Mouse (Mus musculus): Measurements from ENCODE around the gene Ptprk.

The Ptprk gene

DNA sequence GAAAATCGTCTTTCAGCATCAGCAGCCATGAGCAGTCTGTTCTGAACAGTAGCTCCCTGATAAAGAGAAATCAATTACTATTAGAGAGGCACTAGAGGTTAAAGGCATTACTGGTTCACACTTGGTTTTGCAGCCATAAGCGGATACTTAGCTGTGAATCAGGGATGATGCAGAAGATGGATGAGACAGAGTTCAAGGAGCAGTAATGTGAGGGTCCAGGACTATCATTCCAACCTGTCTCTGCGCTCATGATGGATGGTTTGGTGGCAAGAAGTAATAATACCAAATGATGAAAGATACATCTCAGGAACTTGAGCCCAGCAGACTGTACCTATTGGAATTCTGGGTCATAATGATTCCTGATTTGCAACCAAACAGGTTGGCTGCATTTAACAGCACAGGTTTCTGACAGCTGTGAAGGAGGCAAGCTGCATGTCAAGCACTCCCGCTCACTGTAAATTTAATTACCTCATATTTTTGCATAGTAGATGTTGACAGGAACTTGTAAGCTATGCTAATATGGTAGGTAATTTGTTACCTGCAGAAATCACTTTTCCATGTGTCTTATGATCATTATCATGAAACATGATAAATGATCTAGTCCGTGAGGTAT lies 291.6 kb downstream of the Ptprk start:
- in situ Hi-C loops (cut with MboI; ENCODE audit: low pct_unique_long_range_greater_than_20kb in 1 of 2, low sequenced_read_pairs in 2 of 2, unreplicated experiment in 1 of 2): no loop called here

- in situ Hi-C loops (cut with MboI; ENCODE audit: low pct_unique_long_range_greater_than_20kb in 1 of 2, low sequenced_read_pairs in 2 of 2, unreplicated experiment in 1 of 2): no loop called here
Measured at GRCm38 (mm10) chr10:28369808-28370207, 295.2 kb downstream of the Ptprk start.

DNA sequence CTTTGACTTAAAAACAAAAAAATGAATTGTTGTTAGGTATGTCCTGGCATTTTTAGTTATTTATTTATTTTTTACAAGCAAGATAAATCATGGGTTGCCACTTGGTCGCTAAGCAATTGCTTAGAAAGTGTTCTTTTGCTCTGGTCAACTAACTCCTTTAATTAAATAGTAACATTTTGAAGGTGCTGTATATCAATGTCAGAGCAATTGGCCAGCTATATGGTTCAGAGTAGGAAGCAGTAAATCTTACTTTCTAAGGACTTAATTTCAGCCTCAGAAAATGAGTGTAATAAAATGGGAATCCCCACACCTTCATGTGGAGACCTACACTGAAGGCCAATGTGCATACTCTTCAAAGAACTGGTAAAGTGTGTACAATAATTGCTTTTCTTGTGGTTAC lies 300.3 kb downstream of the Ptprk start:
- in situ Hi-C loops (cut with MboI; ENCODE audit: low pct_unique_long_range_greater_than_20kb in 1 of 2, low sequenced_read_pairs in 2 of 2, unreplicated experiment in 1 of 2): no loop called here

GRCm38 (mm10) chr10:28379752-28380488 lies 305.3 kb downstream of the Ptprk start:
- in situ Hi-C loops (cut with MboI; ENCODE audit: low pct_unique_long_range_greater_than_20kb in 1 of 2, low sequenced_read_pairs in 2 of 2, unreplicated experiment in 1 of 2): no loop called here

DNA sequence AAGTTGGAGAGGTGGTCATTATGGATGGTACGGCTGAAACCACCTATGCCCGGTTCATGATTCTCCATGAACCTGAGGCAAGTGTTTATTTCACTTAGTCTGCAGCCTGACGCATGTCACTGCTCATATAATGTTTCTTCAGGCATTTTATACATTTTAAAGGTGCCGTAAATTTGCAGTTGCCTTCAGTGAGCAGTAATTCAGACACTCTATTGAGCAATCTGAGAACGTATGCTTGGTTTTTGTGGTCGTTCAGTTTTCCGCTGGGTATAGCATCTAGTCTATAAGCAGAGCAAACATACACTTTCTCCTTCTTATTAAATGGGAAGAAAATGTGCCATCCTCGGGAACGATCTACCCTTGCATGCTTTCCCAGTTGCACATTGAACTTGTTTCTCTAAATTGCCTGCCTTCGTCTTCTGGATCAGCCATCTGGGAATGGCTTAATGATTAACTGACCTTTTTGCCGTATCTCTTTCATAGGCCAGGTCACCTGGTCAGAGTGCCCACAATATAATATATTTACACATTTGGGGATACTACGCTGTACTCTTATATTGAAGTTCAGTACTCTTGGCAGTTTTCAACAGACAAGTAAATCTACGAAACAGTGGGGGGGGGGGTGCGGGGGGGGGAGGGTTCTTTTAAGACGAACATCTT lies 313.1 kb downstream of the Ptprk start:
- in situ Hi-C loops (cut with MboI; ENCODE audit: low pct_unique_long_range_greater_than_20kb in 1 of 2, low sequenced_read_pairs in 2 of 2, unreplicated experiment in 1 of 2): no loop called here

DNA sequence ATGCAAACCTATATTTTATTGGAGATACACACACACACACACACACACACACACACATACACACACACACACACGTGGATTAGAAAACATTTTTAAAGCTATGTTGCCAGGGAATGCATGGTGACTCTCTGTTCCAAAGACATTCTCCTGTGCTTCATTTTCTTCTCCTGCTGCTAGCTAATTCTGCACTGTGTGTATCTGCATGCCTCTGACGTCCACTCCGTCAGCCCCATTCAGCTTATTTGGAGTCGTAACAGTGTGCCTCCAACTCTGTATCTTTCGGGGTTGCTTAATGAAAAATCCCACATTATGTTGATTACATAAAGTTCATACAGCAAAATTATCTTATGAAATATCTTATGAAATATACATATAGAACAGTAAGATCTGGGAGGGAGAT lies 316.5 kb downstream of the Ptprk start:
- in situ Hi-C loops (cut with MboI; ENCODE audit: low pct_unique_long_range_greater_than_20kb in 1 of 2, low sequenced_read_pairs in 2 of 2, unreplicated experiment in 1 of 2): no loop called here

GRCm38 (mm10) chr10:28395610-28396519 lies 321.2 kb downstream of the Ptprk start:
- in situ Hi-C loops (cut with MboI; ENCODE audit: low pct_unique_long_range_greater_than_20kb in 1 of 2, low sequenced_read_pairs in 2 of 2, unreplicated experiment in 1 of 2): no loop called here

GRCm38 (mm10) chr10:28396520-28396915 lies 321.9 kb downstream of the Ptprk start:
- in situ Hi-C loops (cut with MboI; ENCODE audit: low pct_unique_long_range_greater_than_20kb in 1 of 2, low sequenced_read_pairs in 2 of 2, unreplicated experiment in 1 of 2): no loop called here

DNA sequence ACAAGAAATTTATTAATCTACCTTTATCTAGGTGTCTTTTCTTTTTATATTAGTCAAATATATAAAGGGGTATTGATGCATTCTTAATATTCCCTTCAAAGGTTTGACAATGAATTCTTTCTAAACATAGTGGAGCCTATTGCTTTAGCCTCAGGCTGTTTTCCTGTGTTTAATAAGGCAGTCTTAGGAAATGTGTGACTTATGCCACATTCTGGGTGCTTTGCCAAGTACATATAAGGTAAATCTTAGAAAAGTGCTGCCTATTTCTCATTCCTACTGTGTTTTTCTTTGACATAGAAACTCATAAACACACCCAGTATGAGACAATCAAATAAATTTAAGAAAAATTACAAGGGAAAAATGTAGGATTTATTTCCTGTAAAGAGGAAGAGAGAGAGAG lies 327.2 kb downstream of the Ptprk start:
- in situ Hi-C loops (cut with MboI; ENCODE audit: low pct_unique_long_range_greater_than_20kb in 1 of 2, low sequenced_read_pairs in 2 of 2, unreplicated experiment in 1 of 2): no loop called here

DNA sequence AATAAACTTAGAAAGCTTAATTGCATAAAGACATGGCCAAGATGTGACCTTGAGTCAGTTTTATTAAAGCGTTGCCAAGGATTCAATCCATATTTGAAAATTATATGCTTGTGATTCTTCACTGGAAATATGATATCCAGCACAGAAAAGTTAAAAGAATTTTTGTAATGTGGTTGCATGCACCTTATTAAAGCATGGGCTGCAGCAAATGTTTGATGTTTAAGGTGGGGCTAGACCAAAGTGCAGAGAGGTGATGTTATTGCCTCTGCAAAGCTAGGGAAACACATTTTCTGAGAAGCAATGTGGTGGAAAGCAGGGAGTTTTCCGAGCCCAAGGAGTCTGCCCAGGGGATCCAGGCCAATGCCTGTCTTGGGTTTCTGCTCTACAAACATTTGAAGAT lies 334.4 kb downstream of the Ptprk start:
- in situ Hi-C loops (cut with MboI; ENCODE audit: low pct_unique_long_range_greater_than_20kb in 1 of 2, low sequenced_read_pairs in 2 of 2, unreplicated experiment in 1 of 2): no loop called here

GRCm38 (mm10) chr10:28414823-28415222 lies 340.2 kb downstream of the Ptprk start:
- in situ Hi-C loops (cut with MboI; ENCODE audit: low pct_unique_long_range_greater_than_20kb in 1 of 2, low sequenced_read_pairs in 2 of 2, unreplicated experiment in 1 of 2): no loop called here

DNA sequence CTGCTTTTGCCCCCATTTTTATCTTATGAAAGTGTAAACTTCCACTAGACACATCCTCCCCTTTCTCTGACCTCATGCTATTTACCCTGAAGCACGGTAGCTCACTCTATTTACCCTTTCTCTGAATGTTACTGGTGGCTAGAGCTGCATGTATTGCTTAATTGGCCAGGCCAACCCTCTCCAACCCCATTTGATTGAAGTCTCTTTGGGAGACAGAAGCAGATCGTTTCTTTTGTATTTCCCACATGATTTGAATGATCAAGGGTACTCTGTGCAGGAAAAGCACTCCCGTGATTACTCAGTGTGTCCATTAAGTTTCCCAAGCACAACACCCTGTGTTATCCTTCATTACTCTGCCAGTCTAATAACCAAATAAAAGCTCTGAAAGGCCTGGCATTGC lies 348.0 kb downstream of the Ptprk start:
- in situ Hi-C loops (cut with MboI; ENCODE audit: low pct_unique_long_range_greater_than_20kb in 1 of 2, low sequenced_read_pairs in 2 of 2, unreplicated experiment in 1 of 2): no loop called here

DNA sequence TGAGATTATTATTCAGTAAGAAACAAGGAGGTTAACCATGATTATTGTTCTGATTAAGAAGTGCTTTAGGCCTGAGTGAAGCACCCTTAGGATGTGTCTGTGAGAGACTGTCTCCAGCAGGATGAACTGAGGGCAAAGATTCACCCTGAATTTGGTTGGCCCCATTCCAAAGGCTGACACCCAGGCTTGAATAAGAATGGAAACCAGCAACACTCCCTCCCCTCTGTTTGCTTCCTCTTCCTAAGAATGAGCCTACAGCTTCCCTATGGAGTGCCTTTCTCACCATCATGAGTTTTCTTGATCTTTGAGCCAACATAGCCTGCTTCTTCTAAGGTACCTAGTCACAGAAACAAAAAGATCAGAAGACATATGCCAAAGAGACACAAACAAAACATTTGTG lies 350.8 kb downstream of the Ptprk start:
- in situ Hi-C loops (cut with MboI; ENCODE audit: low pct_unique_long_range_greater_than_20kb in 1 of 2, low sequenced_read_pairs in 2 of 2, unreplicated experiment in 1 of 2): no loop called here

DNA sequence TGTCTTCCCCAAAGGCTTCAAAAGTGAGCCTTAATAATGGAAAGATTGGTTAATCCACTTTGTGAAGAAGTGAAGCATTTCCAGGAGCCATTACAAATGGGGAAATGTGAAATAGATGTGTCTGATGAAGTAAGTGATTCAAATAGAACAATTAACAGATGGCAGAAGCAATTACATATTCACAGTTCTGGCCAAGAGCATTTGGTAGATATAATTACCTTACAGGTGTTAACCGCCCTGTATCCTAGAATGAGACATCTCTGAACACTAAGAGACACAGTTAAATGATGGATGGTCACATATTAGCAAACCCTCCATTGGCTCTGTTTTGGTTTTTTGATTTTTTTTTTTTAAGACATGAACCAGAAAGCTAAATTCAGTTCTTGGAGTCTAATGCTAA lies 361.5 kb downstream of the Ptprk start:
- in situ Hi-C loops (cut with MboI; ENCODE audit: low pct_unique_long_range_greater_than_20kb in 1 of 2, low sequenced_read_pairs in 2 of 2, unreplicated experiment in 1 of 2): no loop called here

- in situ Hi-C loops (cut with MboI; ENCODE audit: low pct_unique_long_range_greater_than_20kb in 1 of 2, low sequenced_read_pairs in 2 of 2, unreplicated experiment in 1 of 2): no loop called here
Measured at GRCm38 (mm10) chr10:28449853-28450252, 375.2 kb downstream of the Ptprk start.

GRCm38 (mm10) chr10:28450642-28451041 lies 376.0 kb downstream of the Ptprk start:
- in situ Hi-C loops (cut with MboI; ENCODE audit: low pct_unique_long_range_greater_than_20kb in 1 of 2, low sequenced_read_pairs in 2 of 2, unreplicated experiment in 1 of 2): no loop called here

DNA sequence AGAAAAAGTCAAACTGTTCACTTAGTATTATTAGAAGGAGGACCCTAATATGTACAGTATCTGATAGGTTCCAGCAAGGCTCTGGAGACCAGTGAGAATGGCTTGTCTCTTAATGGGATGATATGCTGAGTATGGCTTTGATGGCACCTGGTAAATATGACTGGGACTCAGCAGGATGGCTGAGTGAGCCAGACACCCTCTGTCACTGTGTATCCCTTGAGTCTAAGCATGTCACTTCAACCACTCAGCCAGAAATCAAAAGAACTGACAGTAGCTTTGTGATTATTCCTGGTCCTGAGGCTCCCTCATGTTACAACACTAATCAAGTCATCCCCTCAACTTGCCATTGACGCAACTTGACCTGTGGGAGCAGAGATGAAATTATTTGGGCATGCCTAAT lies 383.4 kb downstream of the Ptprk start:
- in situ Hi-C loops (cut with MboI; ENCODE audit: low pct_unique_long_range_greater_than_20kb in 1 of 2, low sequenced_read_pairs in 2 of 2, unreplicated experiment in 1 of 2): no loop called here

DNA sequence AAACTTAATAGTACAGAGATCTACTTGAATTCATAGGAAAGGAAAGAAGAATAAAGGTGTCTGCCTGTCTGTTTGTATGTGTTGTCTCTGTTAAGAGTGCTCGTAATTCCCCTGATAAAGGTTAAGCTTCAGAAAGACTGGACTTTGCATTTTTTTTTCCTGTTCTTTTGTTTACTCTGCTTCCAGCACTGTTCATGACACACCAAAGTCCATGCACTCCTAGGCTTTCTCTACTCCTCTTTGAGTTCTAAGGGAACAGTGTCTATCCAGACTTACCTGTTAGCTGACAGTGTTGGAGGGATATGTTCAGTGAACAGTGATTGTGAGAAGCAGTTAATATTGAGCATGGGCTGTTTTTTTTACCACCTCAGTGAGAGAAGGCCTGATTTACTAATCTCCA lies 385.3 kb downstream of the Ptprk start:
- in situ Hi-C loops (cut with MboI; ENCODE audit: low pct_unique_long_range_greater_than_20kb in 1 of 2, low sequenced_read_pairs in 2 of 2, unreplicated experiment in 1 of 2): no loop called here

DNA sequence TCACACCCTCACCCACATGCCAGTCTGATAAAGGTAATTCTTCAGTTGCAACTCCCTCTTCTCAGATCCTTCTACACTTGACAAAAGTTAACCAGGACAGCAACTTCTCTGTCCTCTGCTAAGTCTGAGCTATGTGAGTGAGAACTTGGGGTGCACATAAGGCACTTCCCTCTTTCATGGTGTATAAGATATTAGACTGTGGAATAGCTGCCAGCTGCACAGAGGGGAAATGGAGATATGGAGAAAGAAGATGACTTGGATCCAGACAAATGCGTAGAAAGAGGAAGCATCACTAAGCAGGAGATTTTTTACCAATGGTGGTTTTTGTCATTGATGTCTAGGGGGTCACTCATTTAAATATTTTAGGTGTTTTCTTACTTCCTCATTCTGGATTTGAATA lies 389.1 kb downstream of the Ptprk start:
- in situ Hi-C loops (cut with MboI; ENCODE audit: low pct_unique_long_range_greater_than_20kb in 1 of 2, low sequenced_read_pairs in 2 of 2, unreplicated experiment in 1 of 2): no loop called here
